Mouse (Mus musculus): ENCODE measurements around the gene Aldh3b3. TPM values are rescaled to one million over a fixed set of nuclear protein-coding genes. Genes with fewer than 3 reads are reported as not detected.
"Not testable (repeated sequence)": the region's sequence is repeated elsewhere in the genome, so short reads cannot be mapped to it uniquely, and the experiment has no call there.

Aldh3b3 gene
- polyA plus RNA-seq, 1 experiment, result not detected

DNA sequence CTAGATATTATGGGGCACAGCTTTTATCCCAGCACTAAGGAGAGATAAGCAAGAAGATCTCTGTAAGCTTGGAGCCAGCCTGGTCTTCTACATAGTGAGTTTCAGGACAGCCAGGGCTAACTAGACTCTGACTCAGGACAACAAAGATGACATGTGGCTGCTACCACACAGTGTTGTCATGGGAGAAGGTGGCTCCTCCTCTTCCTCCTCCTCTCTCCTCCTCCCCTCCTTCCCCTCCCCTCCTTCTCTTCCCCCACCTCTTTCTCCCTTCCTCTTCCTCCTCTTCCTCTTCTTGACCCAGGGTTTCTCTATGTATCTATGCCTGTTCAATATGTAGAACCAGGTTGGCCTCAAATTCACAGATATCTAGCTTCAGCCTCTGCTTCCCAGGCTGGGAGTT lies 7.0 kb upstream of the Aldh3b3 start:
- H3K27ac ChIP-seq (replicated peaks; ENCODE audit: low read depth, low read length), result no peak overlapping the region
- H3K4me1 ChIP-seq (ENCODE audit: control insufficient read depth, insufficient read depth, insufficient read length, low read length), result no peaks in the 10 kb centered on the region

DNA sequence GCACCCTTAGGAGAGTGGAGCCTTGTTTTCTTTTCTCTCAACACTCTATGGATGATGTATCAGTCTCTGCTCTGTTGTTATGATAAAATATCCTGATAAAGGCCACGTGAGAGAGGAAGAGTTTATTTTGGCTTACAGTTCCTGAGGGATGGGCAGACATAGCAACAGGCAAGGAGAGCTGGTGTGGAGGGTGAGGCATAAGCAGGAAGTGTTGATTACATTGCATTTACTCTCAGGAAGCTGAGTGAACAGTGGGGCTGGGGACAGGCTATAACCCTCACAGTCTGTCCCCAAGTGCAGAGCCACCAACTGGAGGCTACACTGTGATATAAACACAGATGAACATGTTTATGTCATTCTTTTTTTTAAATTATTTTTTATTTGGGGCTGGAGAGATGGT lies 6.3 kb upstream of the Aldh3b3 start:
- H3K4me3 ChIP-seq (ENCODE audit: insufficient read depth, low read depth, low read length), result no peak overlapping the region
- no peak overlapping the region for H3K27ac ChIP-seq (replicated peaks; ENCODE audit: low read depth, low read length)
- no peaks in the 10 kb centered on the region for H3K4me1 ChIP-seq (ENCODE audit: control insufficient read depth, insufficient read depth, insufficient read length, low read length)

More for the DNA sequence above, 7.0 kb upstream of the Aldh3b3 start:
- no peak overlapping the region for H3K4me3 ChIP-seq (ENCODE audit: insufficient read depth, low read depth, low read length)

DNA sequence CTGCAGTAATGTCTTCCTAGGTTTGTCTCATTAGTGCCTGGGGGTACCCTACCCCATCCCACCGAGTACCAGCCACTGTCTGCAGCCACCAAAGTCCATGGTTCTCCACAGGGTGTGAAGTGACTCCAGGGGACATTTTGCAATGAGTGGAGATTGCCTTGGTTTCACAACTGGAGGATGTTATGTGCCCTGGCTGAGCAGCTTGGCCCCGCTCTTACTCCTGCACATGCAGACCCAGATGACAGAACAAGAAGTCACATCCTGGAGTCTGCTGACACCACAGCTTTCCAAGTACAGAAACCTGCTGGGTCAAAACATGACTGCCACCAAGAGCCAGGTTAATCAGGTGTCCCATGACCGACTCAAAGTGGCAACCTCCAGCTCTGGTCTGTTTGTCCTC lies 3.4 kb upstream of the Aldh3b3 start:
- Histone ChIP-seq H3K4me3 (ENCODE audit: insufficient read depth, low read depth, low read length) (no peak overlapping the region), H3K27ac (replicated peaks; ENCODE audit: low read depth, low read length) (no peak overlapping the region), H3K4me1 (ENCODE audit: control insufficient read depth, insufficient read depth, insufficient read length, low read length) (peaks cover 3% of the 10 kb centered on the region; the same call in 1 of the 2 replicates)

DNA sequence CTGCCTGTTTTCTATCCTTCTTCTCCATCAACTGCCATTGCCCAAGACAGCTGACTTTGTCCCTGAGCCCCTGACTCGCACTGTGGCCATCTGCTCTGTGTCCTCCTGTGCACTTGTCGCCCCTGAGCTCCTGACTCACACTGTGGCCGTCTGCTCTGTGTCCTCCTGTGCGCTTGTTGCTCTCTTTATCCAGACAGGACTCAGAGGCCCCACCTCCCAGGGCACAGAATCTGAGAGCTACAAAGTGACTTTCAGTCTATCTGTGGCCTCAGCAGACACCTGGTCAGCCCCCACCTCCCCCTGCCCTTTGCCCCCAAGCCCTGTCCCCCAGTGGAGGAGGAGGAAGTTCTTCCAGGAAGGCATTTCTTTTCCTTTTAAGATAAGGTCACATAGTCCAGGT lies 2.6 kb upstream of the Aldh3b3 start:
- Histone ChIP-seq H3K27ac (replicated peaks; ENCODE audit: low read depth, low read length) (no peak overlapping the region), H3K4me3 (ENCODE audit: insufficient read depth, low read depth, low read length) (no peak overlapping the region), H3K4me1 (ENCODE audit: control insufficient read depth, insufficient read depth, insufficient read length, low read length) (peaks cover 3% of the 10 kb centered on the region; the same call in 1 of the 2 replicates)

DNA sequence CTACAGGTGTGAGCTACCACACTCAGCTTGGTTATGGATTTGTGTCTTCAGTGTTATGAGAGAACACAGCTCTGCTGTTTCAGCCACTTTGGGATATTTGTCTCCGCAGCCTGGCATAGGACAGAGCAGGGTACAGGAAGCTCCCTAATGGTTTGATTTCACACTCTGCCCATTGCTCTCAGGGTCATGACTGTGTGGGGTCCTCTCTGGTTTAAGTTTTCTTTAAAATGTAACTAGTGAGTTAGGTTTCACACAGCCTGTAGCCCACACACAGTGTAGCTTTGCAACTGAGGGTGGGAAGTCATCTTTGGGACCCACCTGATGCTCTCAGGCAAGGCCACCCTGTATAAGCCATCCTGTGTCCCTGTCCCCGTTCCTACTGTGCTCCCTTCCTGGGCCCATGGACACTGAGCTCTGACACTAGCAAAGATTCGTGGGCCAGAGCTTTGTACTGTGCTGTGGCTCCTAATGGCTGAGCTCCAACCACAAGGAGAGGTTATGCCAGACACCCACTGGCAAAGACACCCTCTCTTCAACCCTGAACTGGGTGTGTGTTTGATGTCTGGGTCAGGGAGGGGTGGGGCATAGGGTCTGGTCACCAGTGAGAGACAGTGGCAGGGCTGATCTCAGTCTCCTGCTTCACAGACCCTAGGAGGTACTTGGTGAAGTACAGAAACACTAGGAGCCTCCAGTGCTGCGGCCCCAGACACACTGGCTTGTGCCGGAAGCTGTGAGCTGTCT lies 979 bp upstream of the Aldh3b3 start:
- H3K4me3 ChIP-seq (ENCODE audit: insufficient read depth, low read depth, low read length); H3K27ac ChIP-seq (replicated peaks; ENCODE audit: low read depth, low read length); H3K4me1 ChIP-seq (ENCODE audit: control insufficient read depth, insufficient read depth, insufficient read length, low read length): not testable (repeated sequence)

DNA sequence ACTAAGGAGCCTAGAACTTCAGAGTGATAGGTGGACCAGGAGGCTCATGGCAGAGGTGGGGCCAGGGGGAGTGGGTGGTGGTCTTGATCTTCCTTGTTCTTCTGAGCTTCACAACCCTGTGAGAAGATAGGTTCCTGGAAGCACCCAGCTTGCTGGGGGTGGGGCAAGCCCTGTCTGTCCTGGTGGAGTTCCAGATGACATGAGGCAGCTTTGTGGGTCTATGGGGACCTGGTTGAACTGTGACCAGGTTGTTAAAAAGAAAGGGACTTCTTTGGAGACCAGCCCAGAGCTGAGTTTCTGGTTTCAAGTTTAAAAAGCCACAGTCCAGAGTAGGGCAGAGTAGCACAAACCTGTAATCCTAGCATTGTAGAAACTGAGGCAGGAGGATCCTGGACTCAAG lies 585 bp downstream of the Aldh3b3 start:
- H3K4me3 ChIP-seq (ENCODE audit: insufficient read depth, low read depth, low read length), result no peak overlapping the region
- peaks cover 3% of the 10 kb centered on the region; the same call in 1 of the 2 replicates for H3K4me1 ChIP-seq (ENCODE audit: control insufficient read depth, insufficient read depth, insufficient read length, low read length)
- no peak overlapping the region for H3K27ac ChIP-seq (replicated peaks; ENCODE audit: low read depth, low read length)

DNA sequence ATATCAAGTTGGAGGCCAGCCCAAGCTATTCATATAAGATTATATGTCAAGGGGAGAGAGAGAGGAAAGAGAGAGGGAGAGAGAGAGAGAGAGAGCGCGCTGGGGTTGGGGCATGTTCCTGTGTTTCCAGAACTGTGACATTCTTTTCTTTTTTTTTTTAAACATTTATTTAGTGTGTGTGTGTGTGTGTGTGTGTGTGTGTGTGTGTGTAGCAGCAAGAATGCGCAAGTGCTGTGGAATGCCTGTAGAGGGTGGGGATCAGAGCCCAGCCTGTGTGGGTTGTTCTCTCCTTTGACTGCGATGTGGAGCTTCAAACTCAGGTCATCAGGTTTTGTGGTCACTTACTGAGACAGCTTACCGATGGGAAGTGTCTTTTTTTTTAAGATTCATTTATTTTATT lies 1.8 kb downstream of the Aldh3b3 start:
- Histone ChIP-seq H3K27ac (replicated peaks; ENCODE audit: low read depth, low read length) (no peak overlapping the region), H3K4me1 (ENCODE audit: control insufficient read depth, insufficient read depth, insufficient read length, low read length) (peaks cover 3% of the 10 kb centered on the region; the same call in 1 of the 2 replicates), H3K4me3 (ENCODE audit: insufficient read depth, low read depth, low read length) (no peak overlapping the region)

DNA sequence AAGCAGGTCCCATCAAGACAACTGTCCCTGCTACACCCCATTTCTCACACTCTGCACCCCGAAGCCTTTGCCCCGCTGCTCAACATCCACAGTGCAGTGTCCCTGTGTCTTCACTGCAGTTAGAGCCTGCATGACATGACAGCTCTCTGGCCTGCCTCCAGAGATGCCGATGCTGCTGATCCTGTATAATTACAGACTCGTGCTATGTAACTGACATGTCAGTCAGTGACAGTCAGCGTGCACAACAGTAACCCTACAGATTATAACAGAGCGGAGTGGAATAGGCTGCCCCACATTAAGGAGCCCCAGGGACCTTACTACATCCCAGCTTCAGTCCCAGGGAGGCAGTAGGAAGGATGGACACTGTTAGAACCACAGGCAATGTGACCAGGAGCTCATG lies 3.4 kb downstream of the Aldh3b3 start:
- not testable (repeated sequence) for H3K4me3 ChIP-seq (ENCODE audit: insufficient read depth, low read depth, low read length); H3K4me1 ChIP-seq (ENCODE audit: control insufficient read depth, insufficient read depth, insufficient read length, low read length); H3K27ac ChIP-seq (replicated peaks; ENCODE audit: low read depth, low read length)

DNA sequence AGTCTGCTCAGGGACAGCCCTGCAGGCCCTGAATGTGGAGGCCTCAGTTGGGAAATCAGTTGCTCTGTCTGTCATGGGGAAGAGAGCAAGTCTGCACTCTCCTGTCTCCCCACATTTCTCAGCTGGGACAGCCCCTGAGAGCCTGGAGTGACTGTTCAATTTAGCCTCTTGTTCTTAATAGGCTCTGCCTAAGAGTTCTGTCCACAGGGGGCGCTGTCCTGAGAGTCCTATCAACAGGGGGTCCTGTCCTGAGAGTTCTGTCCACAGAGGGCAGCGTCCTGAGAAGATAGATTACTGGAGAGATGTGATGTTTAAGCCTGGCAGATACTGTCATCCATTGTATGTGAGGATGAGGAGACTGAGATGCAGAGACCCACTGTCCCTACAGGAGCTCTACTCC lies 4.0 kb downstream of the Aldh3b3 start:
- no peak overlapping the region for H3K4me3 ChIP-seq (ENCODE audit: insufficient read depth, low read depth, low read length)
- peaks cover 3% of the 10 kb centered on the region; the same call in 1 of the 2 replicates for H3K4me1 ChIP-seq (ENCODE audit: control insufficient read depth, insufficient read depth, insufficient read length, low read length)
- H3K27ac ChIP-seq (replicated peaks; ENCODE audit: low read depth, low read length), result no peak overlapping the region

DNA sequence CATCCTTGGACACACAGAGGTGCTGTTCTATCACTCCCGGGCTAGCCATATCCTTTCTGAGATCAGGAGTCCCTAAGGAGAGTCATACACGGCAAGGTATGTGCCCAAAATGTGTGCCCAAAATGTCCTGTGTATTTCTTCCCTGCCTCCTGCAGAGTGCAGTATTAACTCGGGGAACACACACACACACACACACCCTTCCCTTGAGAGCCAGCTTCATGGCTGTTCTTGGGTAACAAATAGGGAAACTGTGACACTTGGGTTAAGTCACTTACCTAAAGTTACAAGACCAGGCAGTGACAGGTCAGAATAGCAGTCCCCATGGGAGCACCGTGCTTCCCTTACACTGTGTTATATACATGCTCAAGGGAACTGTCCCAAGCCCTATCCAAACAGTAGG lies 5.6 kb downstream of the Aldh3b3 start:
- H3K4me3 ChIP-seq (ENCODE audit: insufficient read depth, low read depth, low read length), result no peak overlapping the region
- no peaks in the 10 kb centered on the region for H3K4me1 ChIP-seq (ENCODE audit: control insufficient read depth, insufficient read depth, insufficient read length, low read length)
- no peak overlapping the region for H3K27ac ChIP-seq (replicated peaks; ENCODE audit: low read depth, low read length)

DNA sequence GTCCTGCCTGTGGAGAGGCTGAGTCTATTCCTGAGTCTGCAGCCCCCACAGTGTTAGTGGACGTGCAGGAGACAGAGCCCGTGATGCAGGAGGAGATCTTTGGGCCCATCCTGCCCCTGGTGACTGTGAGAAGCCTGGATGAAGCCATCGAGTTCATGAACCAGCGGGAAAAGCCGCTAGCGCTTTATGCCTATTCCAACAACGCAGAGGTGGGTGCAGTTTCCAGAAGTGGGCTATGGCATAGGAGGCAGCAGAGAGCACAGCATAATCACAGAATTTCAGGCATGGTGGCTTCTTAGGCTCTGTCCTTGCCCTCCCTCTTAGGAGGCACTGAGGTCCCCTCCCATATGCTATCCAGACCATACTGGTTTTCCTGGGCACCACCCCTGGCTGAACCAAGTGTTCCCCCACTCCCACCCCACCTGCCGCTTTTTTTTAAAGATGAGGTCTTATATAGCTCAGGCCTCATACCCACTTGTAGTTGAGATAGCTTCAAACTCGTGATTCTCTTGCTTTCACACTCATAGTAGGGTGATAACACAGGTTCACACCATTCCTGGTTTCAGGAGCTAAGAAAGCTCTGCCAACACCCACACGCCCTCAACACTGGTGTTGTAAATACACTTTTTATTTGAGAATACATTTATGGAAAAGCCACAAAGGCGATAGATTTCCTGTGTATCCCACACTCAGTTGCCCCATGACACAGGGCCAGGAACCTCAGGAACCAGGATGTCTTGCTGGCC lies 8.1 kb downstream of the Aldh3b3 start:
- Histone ChIP-seq H3K27ac (replicated peaks; ENCODE audit: low read depth, low read length) (no peak overlapping the region), H3K4me1 (ENCODE audit: control insufficient read depth, insufficient read depth, insufficient read length, low read length) (no peaks in the 10 kb centered on the region), H3K4me3 (ENCODE audit: insufficient read depth, low read depth, low read length) (no peak overlapping the region)

DNA sequence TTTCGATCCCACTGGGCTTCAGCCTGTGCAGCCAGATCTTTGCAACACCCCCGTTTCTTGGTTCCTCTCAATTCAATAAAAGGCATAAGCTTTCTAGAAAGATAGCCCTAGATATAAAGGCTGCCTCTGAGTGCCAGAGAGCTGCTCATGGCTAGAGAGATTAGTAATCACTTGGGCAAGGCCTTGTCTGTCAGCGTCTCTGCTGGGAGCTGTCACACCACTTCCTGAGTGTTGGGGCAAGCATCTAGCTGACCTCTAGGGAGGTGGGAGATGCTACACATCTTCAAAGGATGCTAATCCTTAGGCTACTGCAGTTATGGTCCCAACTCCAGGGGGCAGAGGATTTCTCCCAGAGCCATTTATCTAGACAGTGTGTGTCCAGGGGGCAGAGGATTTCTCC lies 8.8 kb downstream of the Aldh3b3 start:
- Histone ChIP-seq H3K4me3 (ENCODE audit: insufficient read depth, low read depth, low read length) (no peak overlapping the region), H3K4me1 (ENCODE audit: control insufficient read depth, insufficient read depth, insufficient read length, low read length) (0 out of 2 replicates have a peak, but pooled peaks cover 2% of the 10 kb centered on the region), H3K27ac (replicated peaks; ENCODE audit: low read depth, low read length) (no peak overlapping the region)

DNA sequence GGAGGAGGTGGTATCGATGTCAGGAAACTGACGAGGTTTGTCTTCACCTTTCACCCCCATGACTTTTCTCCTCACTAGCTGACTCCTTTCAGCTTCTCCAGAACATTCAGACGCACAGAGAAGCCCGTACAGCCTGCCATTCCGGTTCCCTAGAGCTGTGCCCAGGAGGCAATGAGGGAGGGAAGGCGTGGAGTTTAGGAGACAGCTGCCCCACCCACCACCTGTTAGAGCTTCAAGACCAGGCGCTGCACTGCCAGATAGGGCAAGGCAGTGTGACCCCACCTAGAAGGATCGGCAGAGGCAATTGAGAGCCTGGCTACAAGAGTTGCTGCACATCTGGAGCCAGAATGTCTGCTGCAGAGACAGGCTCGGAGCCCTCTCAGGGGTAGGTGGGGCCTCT lies 13.8 kb downstream of the Aldh3b3 start, which contains the start of gene Aldh3b2:
Gene Aldh3b2 (plus strand): TSS at position 100 of the 400 bp plus-strand sequence.
- Histone ChIP-seq H3K4me1 (ENCODE audit: control insufficient read depth, insufficient read depth, insufficient read length, low read length) (0 out of 2 replicates have a peak, but pooled peaks cover 2% of the 10 kb centered on the region), H3K4me3 (ENCODE audit: insufficient read depth, low read depth, low read length) (no peak within 1 kb of the TSS), H3K27ac (replicated peaks; ENCODE audit: low read depth, low read length) (0 out of 2 replicates have a peak within 1 kb of the TSS, but pooled peaks have one; percentile 11)

DNA sequence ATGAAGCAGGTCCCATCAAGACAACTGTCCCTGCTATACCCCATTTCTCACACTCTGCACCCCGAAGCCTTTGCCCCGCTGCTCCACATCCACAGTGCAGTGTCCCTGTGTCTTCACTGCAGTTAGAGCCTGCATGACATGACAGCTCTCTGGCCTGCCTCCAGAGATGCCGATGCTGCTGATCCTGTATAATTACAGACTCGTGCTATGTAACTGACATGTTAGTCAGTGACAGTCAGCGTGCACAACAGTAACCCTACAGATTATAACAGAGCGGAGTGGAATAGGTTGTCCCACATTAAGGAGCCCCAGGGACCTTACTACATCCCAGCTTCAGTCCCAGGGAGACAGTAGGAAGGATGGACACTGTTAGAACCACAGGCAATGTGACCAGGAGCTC lies 16.2 kb downstream of the Aldh3b3 start:
- H3K4me3 ChIP-seq (ENCODE audit: insufficient read depth, low read depth, low read length); H3K27ac ChIP-seq (replicated peaks; ENCODE audit: low read depth, low read length); H3K4me1 ChIP-seq (ENCODE audit: control insufficient read depth, insufficient read depth, insufficient read length, low read length): not testable (repeated sequence)

DNA sequence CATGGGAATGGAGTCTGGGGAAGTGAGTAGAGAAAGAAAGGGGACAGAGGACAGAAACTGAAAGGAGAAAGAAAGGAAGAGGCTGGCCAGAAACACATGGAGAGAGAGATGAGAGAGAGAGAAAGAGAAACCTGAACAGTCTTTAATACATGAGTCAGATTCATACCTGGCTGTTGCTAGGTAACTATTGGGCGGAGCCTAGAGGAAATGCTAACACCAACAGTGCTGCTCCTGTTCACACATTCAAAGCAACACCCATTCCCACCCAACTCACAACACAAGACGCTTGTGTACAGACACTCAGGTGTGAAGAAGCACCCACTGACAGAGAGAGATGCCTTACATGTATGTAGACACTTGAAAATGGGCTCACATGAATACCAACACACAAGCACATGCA lies 17.4 kb downstream of the Aldh3b3 start:
- H3K27ac ChIP-seq (replicated peaks; ENCODE audit: low read depth, low read length), result no peak overlapping the region
- 0 out of 2 replicates have a peak, but pooled peaks cover 2% of the 10 kb centered on the region for H3K4me1 ChIP-seq (ENCODE audit: control insufficient read depth, insufficient read depth, insufficient read length, low read length)
- H3K4me3 ChIP-seq (ENCODE audit: insufficient read depth, low read depth, low read length), result no peak overlapping the region
